Mouse (Mus musculus): ENCODE data around the gene Glt6d1. TPM values are rescaled to one million over a fixed set of nuclear protein-coding genes. Genes with fewer than 3 reads are reported as not detected.

Glt6d1 gene
- polyA plus RNA-seq, 1 experiment from 2014 or later, result not detected

DNA sequence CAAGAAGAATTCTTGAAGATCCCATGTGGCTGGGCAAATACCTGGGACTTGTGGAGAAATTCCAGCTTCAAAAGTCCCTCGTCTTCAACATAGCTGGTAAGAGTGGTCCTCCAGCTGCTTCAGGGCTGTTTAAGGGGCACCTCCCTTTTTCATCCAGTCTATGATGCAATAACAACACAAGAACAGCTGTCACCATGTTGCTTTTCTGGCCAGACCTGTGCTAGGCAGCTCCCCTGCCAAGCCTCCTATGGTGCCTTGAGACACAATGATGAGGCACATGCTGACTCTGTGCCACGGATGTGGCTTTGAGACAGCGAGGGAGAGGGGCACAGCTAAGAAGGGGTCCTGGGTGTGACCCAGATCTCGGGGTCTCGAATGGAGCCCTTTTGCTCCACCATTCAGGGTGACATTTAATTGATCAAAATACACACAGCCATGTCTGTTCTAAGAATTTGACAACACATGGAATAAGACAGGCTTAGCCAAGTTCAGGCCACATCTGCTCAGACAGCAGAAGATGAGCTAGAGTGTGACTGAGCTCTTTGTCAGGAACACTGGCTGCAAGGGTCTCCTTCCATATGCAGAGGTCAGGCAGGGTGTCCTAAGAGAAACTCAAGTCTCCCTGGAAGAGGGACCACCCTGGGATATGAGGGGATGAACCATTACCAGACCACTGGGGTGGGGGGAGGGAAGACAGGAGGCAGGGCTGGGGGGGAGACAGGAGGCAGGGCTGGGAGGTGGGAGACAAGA lies 29.9 kb downstream of the Glt6d1 start:
- WGBS, result 70% methylated on average over 5 of the region's 5 CpGs
- no peak for ATAC-seq (replicated peaks)

DNA sequence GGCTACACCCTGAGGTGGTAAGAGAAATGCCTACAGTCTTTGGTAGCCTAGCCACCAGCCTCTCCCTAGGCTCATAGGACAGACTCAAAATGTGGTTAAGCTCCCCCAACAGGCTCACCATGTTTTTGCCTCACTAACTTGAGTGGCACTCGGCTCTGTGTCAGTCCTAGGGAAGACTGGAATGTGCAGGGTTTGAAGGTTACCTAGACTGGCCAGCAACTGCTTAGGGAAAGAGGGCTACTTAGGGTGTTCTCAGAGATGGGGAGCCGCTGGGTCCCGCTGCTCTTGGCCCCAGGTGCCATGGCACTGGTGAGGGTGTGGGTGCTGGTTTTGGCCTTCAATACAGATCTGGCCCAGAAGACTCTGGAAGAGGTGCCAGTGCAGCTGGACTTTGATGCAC lies 33.7 kb downstream of the Glt6d1 start, which contains the start of gene Gm13539:
Gene Gm13539, plus strand, starts transcription at position 301 of the 400 bp plus-strand sequence.
- H3K4me1 ChIP-seq, result no peaks in the 10 kb centered on the region
- H3K9me3 ChIP-seq, result no peaks in the 10 kb centered on the region
- H3K9ac ChIP-seq, result no peak within 1 kb of the TSS
- H3K4me2 ChIP-seq, result no peak within 1 kb of the TSS
- no peak within 1 kb of the TSS for H3K27ac ChIP-seq
- no peaks in the 10 kb centered on the region for H3K27me3 ChIP-seq (replicated peaks)
- WGBS, result 88% methylated on average over 3 of the region's 3 CpGs
- H3K4me3 ChIP-seq, result no peak within 1 kb of the TSS
- no peak for ATAC-seq (replicated peaks)
- H3K36me3 ChIP-seq (replicated peaks), result no peaks in the 10 kb centered on the region

More for the DNA sequence above, 29.9 kb downstream of the Glt6d1 start:
- Histone ChIP-seq H3K36me3 (replicated peaks) (no peaks in the 10 kb centered on the region), H3K9ac (no peak overlapping the region), H3K4me3 (no peak overlapping the region), H3K9me3 (no peaks in the 10 kb centered on the region), H3K27me3 (replicated peaks) (no peaks in the 10 kb centered on the region), H3K4me2 (no peak overlapping the region), H3K27ac (no peak overlapping the region), H3K4me1 (no peaks in the 10 kb centered on the region)

DNA sequence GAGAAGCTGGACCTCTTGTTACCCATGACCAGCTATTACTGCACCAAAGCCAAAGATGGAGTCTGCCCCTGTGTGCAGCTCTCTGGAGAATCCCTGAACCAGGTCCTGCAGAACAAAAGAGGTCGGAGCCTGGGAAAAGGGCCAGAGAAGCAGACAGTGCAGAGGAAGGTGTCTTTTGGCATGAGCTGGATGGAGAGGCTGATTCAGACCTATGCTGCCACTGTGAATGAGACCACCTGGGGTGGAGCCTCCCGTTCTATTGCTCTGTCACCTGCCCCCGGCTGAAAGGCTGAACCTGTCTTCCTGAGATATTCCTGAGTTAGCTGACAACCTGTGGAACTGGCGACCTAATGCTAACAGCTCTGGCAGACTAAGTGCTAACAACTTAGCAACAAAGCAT lies 34.7 kb downstream of the Glt6d1 start:
- no peak overlapping the region for H3K27ac ChIP-seq
- no peak overlapping the region for H3K4me2 ChIP-seq
- H3K9ac ChIP-seq, result no peak overlapping the region
- no peaks in the 10 kb centered on the region for H3K4me1 ChIP-seq
- WGBS, result 66% methylated on average over 4 of the region's 4 CpGs
- no peak overlapping the region for H3K4me3 ChIP-seq
- no peaks in the 10 kb centered on the region for H3K27me3 ChIP-seq (replicated peaks)
- no peaks in the 10 kb centered on the region for H3K36me3 ChIP-seq (replicated peaks)
- ATAC-seq (replicated peaks), result no peak
- H3K9me3 ChIP-seq, result no peaks in the 10 kb centered on the region

- ATAC-seq (replicated peaks), result no peak
- Histone ChIP-seq H3K27me3 (replicated peaks) (no peaks in the 10 kb centered on the region), H3K4me1 (no peaks in the 10 kb centered on the region), H3K27ac (no peak overlapping the region), H3K36me3 (replicated peaks) (no peaks in the 10 kb centered on the region), H3K4me3 (no peak overlapping the region), H3K9me3 (no peaks in the 10 kb centered on the region), H3K4me2 (no peak overlapping the region), H3K9ac (no peak overlapping the region)
- 90% methylated on average over 9 of the region's 9 CpGs for WGBS
These were observed 36.6 kb downstream of the Glt6d1 start for GRCm38 (mm10) chr2:25779076-25779475.

GRCm38 (mm10) chr2:25776717-25777116 lies 38.9 kb downstream of the Glt6d1 start, which contains the start of gene Lcn11:
Gene Lcn11, plus strand, starts transcription at chr2:25777017.
- WGBS, result 91% methylated on average over 1 of the region's 1 CpGs
- Histone ChIP-seq H3K9ac (no peak within 1 kb of the TSS), H3K36me3 (replicated peaks) (no peaks in the 10 kb centered on the region), H3K9me3 (no peaks in the 10 kb centered on the region), H3K27me3 (replicated peaks) (no peaks in the 10 kb centered on the region), H3K4me3 (no peak within 1 kb of the TSS), H3K4me2 (no peak within 1 kb of the TSS), H3K27ac (no peak within 1 kb of the TSS), H3K4me1 (no peaks in the 10 kb centered on the region)
- ATAC-seq (replicated peaks), result no peak

DNA sequence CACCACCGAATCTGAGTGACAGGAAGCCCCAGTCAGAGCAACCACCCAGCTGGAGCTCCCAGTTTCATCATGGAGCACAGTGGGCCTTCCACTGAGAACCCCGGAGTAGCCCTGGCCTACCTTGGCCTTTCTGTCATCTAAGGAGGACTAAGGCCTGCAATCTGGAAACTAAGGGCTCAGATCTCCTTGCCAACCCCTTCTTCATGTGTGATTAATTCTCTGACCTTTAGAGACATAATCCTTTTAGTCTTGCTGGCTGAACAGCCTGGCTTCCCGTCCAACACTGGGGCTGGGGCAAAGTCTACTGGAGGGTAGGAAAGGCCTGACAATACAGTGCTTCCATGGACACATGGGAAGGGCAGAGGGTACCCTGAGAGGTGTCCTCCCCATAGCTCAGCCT lies 39.7 kb downstream of the Glt6d1 start:
- H3K9me3 ChIP-seq, result no peaks in the 10 kb centered on the region
- H3K4me1 ChIP-seq, result no peaks in the 10 kb centered on the region
- no peak overlapping the region for H3K4me2 ChIP-seq
- WGBS, result 45% methylated on average over 3 of the region's 3 CpGs
- no peak overlapping the region for H3K4me3 ChIP-seq
- H3K27me3 ChIP-seq (replicated peaks), result no peaks in the 10 kb centered on the region
- ATAC-seq (replicated peaks), result no peak
- no peak overlapping the region for H3K9ac ChIP-seq
- no peaks in the 10 kb centered on the region for H3K36me3 ChIP-seq (replicated peaks)
- H3K27ac ChIP-seq, result no peak overlapping the region

DNA sequence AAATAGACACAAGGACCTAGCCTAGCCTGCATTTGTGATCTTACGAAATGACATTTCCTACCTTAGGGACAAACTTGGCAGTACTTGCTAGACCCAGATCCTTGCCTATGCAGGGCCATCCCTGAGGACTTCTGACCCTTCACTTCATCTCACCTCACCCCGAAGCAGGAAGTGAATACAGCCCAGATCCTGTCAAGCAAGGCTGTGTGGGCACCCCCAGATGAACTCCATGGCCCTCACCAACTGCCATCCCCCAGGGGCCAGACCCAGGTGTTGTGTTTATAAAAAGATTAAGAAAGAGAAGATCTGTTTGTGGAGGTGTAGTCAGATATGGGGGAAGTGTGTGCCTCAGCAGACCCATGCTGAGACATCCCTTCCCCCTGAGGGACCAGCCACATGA lies 41.0 kb downstream of the Glt6d1 start:
- no peak overlapping the region for H3K4me2 ChIP-seq
- WGBS, result 85% methylated on average over 2 of the region's 2 CpGs
- no peaks in the 10 kb centered on the region for H3K9me3 ChIP-seq
- H3K36me3 ChIP-seq (replicated peaks), result no peaks in the 10 kb centered on the region
- no peaks in the 10 kb centered on the region for H3K4me1 ChIP-seq
- no peaks in the 10 kb centered on the region for H3K27me3 ChIP-seq (replicated peaks)
- H3K27ac ChIP-seq, result no peak overlapping the region
- ATAC-seq (replicated peaks), result no peak
- no peak overlapping the region for H3K4me3 ChIP-seq
- no peak overlapping the region for H3K9ac ChIP-seq

- Histone ChIP-seq H3K27ac (no peak overlapping the region), H3K4me3 (no peak overlapping the region), H3K27me3 (replicated peaks) (no peaks in the 10 kb centered on the region), H3K4me2 (no peak overlapping the region), H3K9ac (no peak overlapping the region), H3K9me3 (no peaks in the 10 kb centered on the region), H3K36me3 (replicated peaks) (no peaks in the 10 kb centered on the region), H3K4me1 (no peaks in the 10 kb centered on the region)
- WGBS, result 86% methylated on average over 2 of the region's 2 CpGs
- no peak for ATAC-seq (replicated peaks)
These were observed 42.1 kb downstream of the Glt6d1 start for GRCm38 (mm10) chr2:25773507-25773906.

DNA sequence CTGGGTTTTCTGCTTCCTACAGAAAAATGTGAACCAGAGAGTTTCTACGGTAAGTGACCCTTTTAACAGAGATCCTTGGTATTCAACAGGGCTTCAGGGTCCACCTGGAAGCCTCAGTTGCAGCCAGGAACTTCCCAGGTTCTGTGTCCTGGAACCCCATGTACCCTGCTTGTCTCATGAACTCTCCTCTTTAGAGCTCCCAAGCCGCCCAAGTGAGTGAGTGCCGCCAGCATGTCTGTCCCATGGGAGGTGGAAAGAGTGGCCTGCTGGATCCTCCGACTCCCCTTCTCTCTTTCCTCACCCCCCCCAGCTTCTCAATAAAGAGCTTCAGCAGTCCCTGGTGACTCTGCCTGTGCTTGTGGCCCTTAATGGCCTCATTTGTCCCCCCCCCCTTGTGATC lies 47.9 kb downstream of the Glt6d1 start:
- H3K27me3 ChIP-seq (replicated peaks), result no peaks in the 10 kb centered on the region
- H3K4me3 ChIP-seq, result no peak overlapping the region
- H3K9ac ChIP-seq, result no peak overlapping the region
- no peak overlapping the region for H3K27ac ChIP-seq
- H3K4me2 ChIP-seq, result no peak overlapping the region
- 89% methylated on average over 4 of the region's 4 CpGs for WGBS
- H3K36me3 ChIP-seq (replicated peaks), result no peaks in the 10 kb centered on the region
- H3K9me3 ChIP-seq, result no peaks in the 10 kb centered on the region
- no peak for ATAC-seq (replicated peaks)
- no peaks in the 10 kb centered on the region for H3K4me1 ChIP-seq

- Histone ChIP-seq H3K36me3 (replicated peaks) (no peaks in the 10 kb centered on the region), H3K27ac (no peak within 1 kb of the TSS), H3K4me3 (no peak within 1 kb of the TSS), H3K9ac (no peak within 1 kb of the TSS), H3K4me2 (no peak within 1 kb of the TSS), H3K27me3 (replicated peaks) (no peaks in the 10 kb centered on the region), H3K9me3 (no peaks in the 10 kb centered on the region), H3K4me1 (no peaks in the 10 kb centered on the region)
- no peak for ATAC-seq (replicated peaks)
- WGBS, result 44% methylated on average over 2 of the region's 2 CpGs
These were observed 50.4 kb downstream of the Glt6d1 start, which contains the start of gene Lcn3 for GRCm38 (mm10) chr2:25765269-25765668. Gene Lcn3, plus strand, starts transcription at chr2:25765569.

DNA sequence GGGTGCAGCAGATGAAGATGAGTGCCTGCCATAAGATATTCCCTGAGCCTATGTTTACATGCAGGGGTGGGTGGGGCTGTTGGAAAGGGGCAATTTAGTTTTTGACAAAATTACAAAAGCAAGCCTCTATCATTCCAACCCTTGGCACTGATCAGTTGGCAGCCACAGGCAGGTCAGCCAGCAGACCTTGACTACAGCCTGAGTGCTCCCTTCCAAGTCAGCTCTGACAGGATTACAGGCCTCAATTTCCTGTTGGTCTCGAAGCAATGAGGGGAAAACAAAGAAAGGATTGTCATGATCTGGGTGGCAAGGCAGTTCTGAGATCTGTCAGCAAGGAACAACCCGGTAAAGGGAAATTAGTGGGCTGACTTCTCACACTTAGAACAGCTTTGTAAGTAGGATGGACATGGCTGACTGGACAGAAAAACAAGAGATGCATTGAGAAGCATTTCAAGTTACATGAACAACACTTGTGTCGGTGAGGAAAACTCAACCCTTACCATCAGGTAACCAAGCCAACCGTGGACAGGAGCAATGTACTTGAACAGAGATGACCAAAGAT lies 57.5 kb downstream of the Glt6d1 start:
- H3K27me3 ChIP-seq (replicated peaks), result no peaks in the 10 kb centered on the region
- 42% methylated on average over 4 of the region's 4 CpGs for WGBS
- H3K4me2 ChIP-seq, result no peak overlapping the region
- no peak overlapping the region for H3K9ac ChIP-seq
- H3K27ac ChIP-seq, result no peak overlapping the region
- H3K4me3 ChIP-seq, result no peak overlapping the region
- no peaks in the 10 kb centered on the region for H3K36me3 ChIP-seq (replicated peaks)
- H3K9me3 ChIP-seq, result no peaks in the 10 kb centered on the region
- ATAC-seq (replicated peaks), result no peak
- no peaks in the 10 kb centered on the region for H3K4me1 ChIP-seq

GRCm38 (mm10) chr2:25754201-25754600 lies 61.4 kb downstream of the Glt6d1 start:
- Histone ChIP-seq H3K4me3 (no peak overlapping the region), H3K9me3 (no peaks in the 10 kb centered on the region), H3K27me3 (replicated peaks) (no peaks in the 10 kb centered on the region), H3K27ac (no peak overlapping the region), H3K36me3 (replicated peaks) (no peaks in the 10 kb centered on the region), H3K4me1 (no peaks in the 10 kb centered on the region), H3K9ac (no peak overlapping the region), H3K4me2 (no peak overlapping the region)
- 88% methylated on average over 1 of the region's 1 CpGs for WGBS
- ATAC-seq (replicated peaks), result no peak

Data from midbrain, embryonic 15.5 days (tissue).